Mouse (Mus musculus) forebrain, postnatal 0 days (tissue): ENCODE results near the gene Tln1. TPM values are rescaled to one million over a fixed set of nuclear protein-coding genes. Genes with fewer than 3 reads are reported as not detected.

Experiments
- ATAC-seq: fragments of 200-750 bp; cut with Nextera tagmentation; 2 replicates; pipeline ENCODE4 v1.8.0; 2017; ENCODE audit warnings: mild to moderate bottlenecking, moderate library complexity
- DNase-seq: peaks from one replicate; pipeline ENCODE4 v3.0.0-alpha.2; 2015
- H3K27ac ChIP-seq: fragments of 300-500 bp; sonication (generic); 2 replicates; pipeline ENCODE4 v1.5.1; 2014; ENCODE audit warnings: low read depth, mild to moderate bottlenecking, antibody characterized with exemption, low read length, moderate library complexity, mixed read lengths
- H3K27me3 ChIP-seq: fragments of 300-500 bp; sonication (generic); 2 replicates; pipeline ENCODE4 v1.6.1; 2014; ENCODE audit warnings: mild to moderate bottlenecking, low read length, mixed read lengths; ENCODE audit not compliant: insufficient read depth
- H3K36me3 ChIP-seq: fragments of 300-500 bp; sonication (generic); 2 replicates; pipeline ENCODE4 v1.6.1; 2014; ENCODE audit warnings: mild to moderate bottlenecking, moderate library complexity; ENCODE audit not compliant: insufficient read depth
- H3K4me1 ChIP-seq: fragments of 300-500 bp; sonication (generic); 2 replicates; pipeline ENCODE4 v1.6.1; 2014; ENCODE audit warnings: antibody characterized with exemption; ENCODE audit not compliant: insufficient read depth
- H3K4me2 ChIP-seq: fragments of 300-500 bp; sonication (generic); 2 replicates; pipeline ENCODE4 v1.6.1; 2014; ENCODE audit warnings: low read depth, mild to moderate bottlenecking, moderate library complexity
- H3K4me3 ChIP-seq: fragments of 300-500 bp; sonication (generic); 2 replicates; pipeline ENCODE4 v1.5.1; 2014; ENCODE audit warnings: low read depth, low read length, mixed read lengths
- H3K9ac ChIP-seq: fragments of 300-500 bp; sonication (generic); 2 replicates; pipeline ENCODE4 v1.6.1; 2014; ENCODE audit warnings: mild to moderate bottlenecking
- H3K9me3 ChIP-seq: fragments of 300-500 bp; sonication (generic); 2 replicates; pipeline ENCODE4 v1.6.1; 2016; ENCODE audit warnings: low read length
- CTCF ChIP-seq: sonication (generic); IDR thresholded peaks from 2 replicates; pipeline ENCODE4 v1.5.1; 2016; ENCODE audit warnings: antibody characterized with exemption, control low read depth, low read depth
- whole genome bisulfite sequencing: fragments of 180-500 bp; shearing (Covaris S2); extraction: QIAGEN DNeasy Blood & Tissue Kit; methylation state at CpG from one replicate; pipeline ENCODE4 v1.1.7; 2014; 5-methylcytosine and 5-hydroxymethylcytosine counted together
- polyA plus RNA-seq: library from polyadenylated mRNA; unstranded; fragments of >200 nt; fragmentation: Nextera tagmentation; extraction: Ambion mirVana; gene quantifications from 2 replicates; pipeline ENCODE4 v1.2.1, GENCODE M21; 2015
- total RNA-seq: library from RNA; depleted of rRNA; stranded (reverse); fragments of >200 nt; gene quantifications from 2 replicates; pipeline ENCODE4 v1.2.3, GENCODE M21; 2014

Tln1 gene
- total and polyA plus RNA-seq, 2 experiments from 2014 or later: 44.1 to 66.2 TPM

GRCm38 (mm10) chr4:43504269-43504668 lies 58.2 kb downstream of the Tln1 start:
- H3K4me2 ChIP-seq: no peak overlapping the region
- H3K4me1 ChIP-seq: 0 out of 2 replicates have a peak, but pooled peaks cover 2% of the 10 kb centered on the region
- TF ChIP-seq CTCF: no peak
- H3K27me3 ChIP-seq: peaks cover 3% of the 10 kb centered on the region
- DNase-seq (no peak), ATAC-seq (no peak)
- no peaks in the 10 kb centered on the region for H3K9me3 ChIP-seq
- WGBS: 87% methylated on average over 4 of the region's 4 CpGs
- H3K36me3 ChIP-seq: no peaks in the 10 kb centered on the region
- H3K9ac ChIP-seq: no peak overlapping the region
- no peak overlapping the region for H3K4me3 ChIP-seq
- no peak overlapping the region for H3K27ac ChIP-seq

GRCm38 (mm10) chr4:43503506-43503905 lies 59.0 kb downstream of the Tln1 start:
- Histone ChIP-seq H3K4me1 (0 out of 2 replicates have a peak, but pooled peaks cover 2% of the 10 kb centered on the region), H3K27ac (no peak overlapping the region), H3K4me2 (no peak overlapping the region), H3K9ac (no peak overlapping the region), H3K9me3 (no peaks in the 10 kb centered on the region), H3K36me3 (no peaks in the 10 kb centered on the region), H3K4me3 (no peak overlapping the region), H3K27me3 (no peaks in the 10 kb centered on the region; the same call in 1 of the 2 replicates)
- no peak for TF ChIP-seq CTCF
- ATAC-seq (no peak), DNase-seq (no peak)
- 83% methylated on average over 6 of the region's 6 CpGs for WGBS

- TF ChIP-seq CTCF: no peak
- no peak overlapping the region for H3K9ac ChIP-seq
- H3K27ac ChIP-seq: no peak overlapping the region
- no peaks in the 10 kb centered on the region; the same call in 1 of the 2 replicates for H3K27me3 ChIP-seq
- 86% methylated on average over 2 of the region's 2 CpGs for WGBS
- no peaks in the 10 kb centered on the region for H3K36me3 ChIP-seq
- no peaks in the 10 kb centered on the region for H3K9me3 ChIP-seq
- no peak for DNase-seq
- ATAC-seq: no peak
- H3K4me1 ChIP-seq: no peaks in the 10 kb centered on the region
- no peak overlapping the region for H3K4me2 ChIP-seq
- no peak overlapping the region for H3K4me3 ChIP-seq
These were observed 59.5 kb downstream of the Tln1 start for GRCm38 (mm10) chr4:43503041-43503440.

GRCm38 (mm10) chr4:43499407-43500333 lies 62.8 kb downstream of the Tln1 start, which contains the start of gene Arhgef39:
Gene Arhgef39, minus strand, starts transcription at chr4:43499695.
- Histone ChIP-seq H3K9ac (peak within 1 kb of the TSS; percentile 48), H3K4me3 (peak within 1 kb of the TSS; percentile 50), H3K4me2 (peak within 1 kb of the TSS; percentile 83), H3K27me3 (no peaks in the 10 kb centered on the region), H3K9me3 (no peaks in the 10 kb centered on the region), H3K36me3 (peaks cover 7% of the 10 kb centered on the region; the same call in 1 of the 2 replicates), H3K27ac (no peak within 1 kb of the TSS; the same call in 1 of the 2 replicates), H3K4me1 (no peaks in the 10 kb centered on the region)
- DNase-seq: peak; percentile 85
- peak; percentile 93 for ATAC-seq
- 7% methylated on average over 50 of the region's 50 CpGs for WGBS
- TF ChIP-seq CTCF: no peak

- TF ChIP-seq CTCF: peak; percentile 57
- no peaks in the 10 kb centered on the region for H3K9me3 ChIP-seq
- 11% methylated on average over 8 of the region's 8 CpGs for WGBS
- DNase-seq: peak; percentile 20
- peak overlapping the region; percentile 83 for H3K4me2 ChIP-seq
- H3K9ac ChIP-seq: peak overlapping the region; percentile 48
- peak; percentile 39; the same call in 1 of the 2 replicates for ATAC-seq
- peaks cover 7% of the 10 kb centered on the region; the same call in 1 of the 2 replicates for H3K36me3 ChIP-seq
- no peak overlapping the region for H3K27ac ChIP-seq
- no peaks in the 10 kb centered on the region for H3K4me1 ChIP-seq
- peak overlapping the region; percentile 50 for H3K4me3 ChIP-seq
- no peaks in the 10 kb centered on the region for H3K27me3 ChIP-seq
These were observed 63.5 kb downstream of the Tln1 start for GRCm38 (mm10) chr4:43498983-43499382.

GRCm38 (mm10) chr4:43497946-43498345 lies 64.5 kb downstream of the Tln1 start:
- no peak for TF ChIP-seq CTCF
- Histone ChIP-seq H3K27me3 (no peaks in the 10 kb centered on the region), H3K9me3 (no peaks in the 10 kb centered on the region), H3K4me1 (no peaks in the 10 kb centered on the region), H3K4me2 (no peak overlapping the region), H3K27ac (no peak overlapping the region), H3K36me3 (peaks cover 7% of the 10 kb centered on the region; the same call in 1 of the 2 replicates), H3K9ac (no peak overlapping the region), H3K4me3 (no peak overlapping the region)
- ATAC-seq (no peak), DNase-seq (no peak)
- 80% methylated on average over 4 of the region's 4 CpGs for WGBS

- Histone ChIP-seq H3K36me3 (peaks cover 7% of the 10 kb centered on the region; the same call in 1 of the 2 replicates), H3K27me3 (no peaks in the 10 kb centered on the region), H3K4me1 (no peaks in the 10 kb centered on the region), H3K4me2 (no peak overlapping the region), H3K4me3 (no peak overlapping the region), H3K9me3 (no peaks in the 10 kb centered on the region), H3K9ac (no peak overlapping the region), H3K27ac (no peak overlapping the region)
- DNase-seq (no peak), ATAC-seq (no peak)
- TF ChIP-seq CTCF: no peak
- WGBS: 92% methylated on average over 8 of the region's 8 CpGs
These were observed 65.1 kb downstream of the Tln1 start for GRCm38 (mm10) chr4:43497405-43497804.
